Mouse (Mus musculus): ENCODE data around the gene Suclg2.

Gene Suclg2

GRCm38 (mm10) chr6:95668629-95669334, 49.8 kb downstream of the Suclg2 start:
- TF ChIP-seq NANOG (IDR thresholded peaks at IDR 0.05; ENCODE audit: borderline replicate concordance, low read length) (no peak), CTCF (conservative IDR thresholded peaks at IDR 0.05; ENCODE audit: low read length) (no peak), POU5F1 (IDR thresholded peaks at IDR 0.05; ENCODE audit: borderline replicate concordance, low read length) (no peak)
- Histone ChIP-seq H3K27me3 (ENCODE audit: insufficient read depth, low read length) (no peaks in the 10 kb centered on the region), H3K4me1 (replicated peaks; ENCODE audit: low read depth, low read length) (no peaks in the 10 kb centered on the region), H3K36me3 (ENCODE audit: insufficient read depth, low read length) (peaks cover 13% of the 10 kb centered on the region; the same call in 1 of the 2 replicates), H3K4me3 (replicated peaks; ENCODE audit: low read length) (no peak overlapping the region), H3K9me3 (ENCODE audit: low read length) (no peaks in the 10 kb centered on the region)

- TF ChIP-seq POU5F1 (IDR thresholded peaks at IDR 0.05; ENCODE audit: borderline replicate concordance, low read length) (no peak), NANOG (IDR thresholded peaks at IDR 0.05; ENCODE audit: borderline replicate concordance, low read length) (no peak), CTCF (conservative IDR thresholded peaks at IDR 0.05; ENCODE audit: low read length) (no peak)
- peak overlapping the region; percentile 51 for H3K4me3 ChIP-seq (replicated peaks; ENCODE audit: low read length)
- H3K4me1 ChIP-seq (replicated peaks; ENCODE audit: low read depth, low read length) = peaks cover 7% of the 10 kb centered on the region
- no peaks in the 10 kb centered on the region for H3K27me3 ChIP-seq (ENCODE audit: insufficient read depth, low read length)
- H3K36me3 ChIP-seq (ENCODE audit: insufficient read depth, low read length) = peaks cover 28% of the 10 kb centered on the region
- H3K9me3 ChIP-seq (ENCODE audit: low read length) = no peaks in the 10 kb centered on the region
Observed at GRCm38 (mm10) chr6:95657671-95658070, 60.9 kb downstream of the Suclg2 start.

GRCm38 (mm10) chr6:95653662-95654061, 64.9 kb downstream of the Suclg2 start:
- Histone ChIP-seq H3K4me1 (replicated peaks; ENCODE audit: low read depth, low read length) (peaks cover 24% of the 10 kb centered on the region), H3K27me3 (ENCODE audit: insufficient read depth, low read length) (no peaks in the 10 kb centered on the region), H3K4me3 (replicated peaks; ENCODE audit: low read length) (no peak overlapping the region), H3K9me3 (ENCODE audit: low read length) (no peaks in the 10 kb centered on the region), H3K36me3 (ENCODE audit: insufficient read depth, low read length) (peaks cover 39% of the 10 kb centered on the region)
- TF ChIP-seq POU5F1 (IDR thresholded peaks at IDR 0.05; ENCODE audit: borderline replicate concordance, low read length) (no peak), NANOG (IDR thresholded peaks at IDR 0.05; ENCODE audit: borderline replicate concordance, low read length) (no peak), CTCF (conservative IDR thresholded peaks at IDR 0.05; ENCODE audit: low read length) (no peak)

- Histone ChIP-seq H3K27me3 (ENCODE audit: insufficient read depth, low read length) (no peaks in the 10 kb centered on the region), H3K9me3 (ENCODE audit: low read length) (no peaks in the 10 kb centered on the region), H3K4me3 (replicated peaks; ENCODE audit: low read length) (no peak overlapping the region), H3K36me3 (ENCODE audit: insufficient read depth, low read length) (peaks cover 39% of the 10 kb centered on the region), H3K4me1 (replicated peaks; ENCODE audit: low read depth, low read length) (peaks cover 24% of the 10 kb centered on the region)
- TF ChIP-seq CTCF (conservative IDR thresholded peaks at IDR 0.05; ENCODE audit: low read length) (no peak), NANOG (IDR thresholded peaks at IDR 0.05; ENCODE audit: borderline replicate concordance, low read length) (no peak), POU5F1 (IDR thresholded peaks at IDR 0.05; ENCODE audit: borderline replicate concordance, low read length) (no peak)
Observed at GRCm38 (mm10) chr6:95652774-95653173, 65.8 kb downstream of the Suclg2 start.

- TF ChIP-seq NANOG (IDR thresholded peaks at IDR 0.05; ENCODE audit: borderline replicate concordance, low read length) (no peak), CTCF (conservative IDR thresholded peaks at IDR 0.05; ENCODE audit: low read length) (no peak), POU5F1 (IDR thresholded peaks at IDR 0.05; ENCODE audit: borderline replicate concordance, low read length) (no peak)
- no peaks in the 10 kb centered on the region for H3K27me3 ChIP-seq (ENCODE audit: insufficient read depth, low read length)
- no peaks in the 10 kb centered on the region for H3K9me3 ChIP-seq (ENCODE audit: low read length)
- H3K36me3 ChIP-seq (ENCODE audit: insufficient read depth, low read length) = peaks cover 39% of the 10 kb centered on the region
- H3K4me3 ChIP-seq (replicated peaks; ENCODE audit: low read length) = no peak overlapping the region
- H3K4me1 ChIP-seq (replicated peaks; ENCODE audit: low read depth, low read length) = peaks cover 20% of the 10 kb centered on the region
Observed at GRCm38 (mm10) chr6:95651391-95651876, 67.2 kb downstream of the Suclg2 start.

GRCm38 (mm10) chr6:95650082-95650722, 68.4 kb downstream of the Suclg2 start:
- no peak for TF ChIP-seq POU5F1 (IDR thresholded peaks at IDR 0.05; ENCODE audit: borderline replicate concordance, low read length)
- TF ChIP-seq NANOG (IDR thresholded peaks at IDR 0.05; ENCODE audit: borderline replicate concordance, low read length) = no peak
- TF ChIP-seq CTCF (conservative IDR thresholded peaks at IDR 0.05; ENCODE audit: low read length) = no peak
- Histone ChIP-seq H3K9me3 (ENCODE audit: low read length) (peaks cover 2% of the 10 kb centered on the region; the same call in 1 of the 2 replicates), H3K4me3 (replicated peaks; ENCODE audit: low read length) (no peak overlapping the region), H3K36me3 (ENCODE audit: insufficient read depth, low read length) (peaks cover 32% of the 10 kb centered on the region), H3K27me3 (ENCODE audit: insufficient read depth, low read length) (no peaks in the 10 kb centered on the region), H3K4me1 (replicated peaks; ENCODE audit: low read depth, low read length) (peaks cover 20% of the 10 kb centered on the region)

GRCm38 (mm10) chr6:95649123-95649663, 69.4 kb downstream of the Suclg2 start:
- H3K36me3 ChIP-seq (ENCODE audit: insufficient read depth, low read length) = peaks cover 34% of the 10 kb centered on the region
- H3K4me1 ChIP-seq (replicated peaks; ENCODE audit: low read depth, low read length) = peaks cover 20% of the 10 kb centered on the region
- TF ChIP-seq NANOG (IDR thresholded peaks at IDR 0.05; ENCODE audit: borderline replicate concordance, low read length) = no peak
- TF ChIP-seq CTCF (conservative IDR thresholded peaks at IDR 0.05; ENCODE audit: low read length) = no peak
- TF ChIP-seq POU5F1 (IDR thresholded peaks at IDR 0.05; ENCODE audit: borderline replicate concordance, low read length) = no peak
- no peak overlapping the region for H3K4me3 ChIP-seq (replicated peaks; ENCODE audit: low read length)
- no peaks in the 10 kb centered on the region for H3K27me3 ChIP-seq (ENCODE audit: insufficient read depth, low read length)
- peaks cover 3% of the 10 kb centered on the region; the same call in 1 of the 2 replicates for H3K9me3 ChIP-seq (ENCODE audit: low read length)

- TF ChIP-seq POU5F1 (IDR thresholded peaks at IDR 0.05; ENCODE audit: borderline replicate concordance, low read length) (no peak), NANOG (IDR thresholded peaks at IDR 0.05; ENCODE audit: borderline replicate concordance, low read length) (0 out of 2 replicates have a peak, but pooled peaks have one; percentile 4)
- H3K4me1 ChIP-seq (replicated peaks; ENCODE audit: low read depth, low read length) = 0 out of 2 replicates have a peak, but pooled peaks cover 5% of the 10 kb centered on the region
- H3K27me3 ChIP-seq (ENCODE audit: insufficient read depth, low read length) = no peaks in the 10 kb centered on the region
- H3K4me3 ChIP-seq (replicated peaks; ENCODE audit: low read length) = no peak overlapping the region
- peaks cover 4% of the 10 kb centered on the region; the same call in 1 of the 2 replicates for H3K36me3 ChIP-seq (ENCODE audit: insufficient read depth, low read length)
- no peaks in the 10 kb centered on the region for H3K9me3 ChIP-seq (ENCODE audit: low read length)
Observed at GRCm38 (mm10) chr6:95637416-95637815, 81.2 kb downstream of the Suclg2 start.

Measured in E14TG2a.4 (cell line).